In the genomic region with DNA sequence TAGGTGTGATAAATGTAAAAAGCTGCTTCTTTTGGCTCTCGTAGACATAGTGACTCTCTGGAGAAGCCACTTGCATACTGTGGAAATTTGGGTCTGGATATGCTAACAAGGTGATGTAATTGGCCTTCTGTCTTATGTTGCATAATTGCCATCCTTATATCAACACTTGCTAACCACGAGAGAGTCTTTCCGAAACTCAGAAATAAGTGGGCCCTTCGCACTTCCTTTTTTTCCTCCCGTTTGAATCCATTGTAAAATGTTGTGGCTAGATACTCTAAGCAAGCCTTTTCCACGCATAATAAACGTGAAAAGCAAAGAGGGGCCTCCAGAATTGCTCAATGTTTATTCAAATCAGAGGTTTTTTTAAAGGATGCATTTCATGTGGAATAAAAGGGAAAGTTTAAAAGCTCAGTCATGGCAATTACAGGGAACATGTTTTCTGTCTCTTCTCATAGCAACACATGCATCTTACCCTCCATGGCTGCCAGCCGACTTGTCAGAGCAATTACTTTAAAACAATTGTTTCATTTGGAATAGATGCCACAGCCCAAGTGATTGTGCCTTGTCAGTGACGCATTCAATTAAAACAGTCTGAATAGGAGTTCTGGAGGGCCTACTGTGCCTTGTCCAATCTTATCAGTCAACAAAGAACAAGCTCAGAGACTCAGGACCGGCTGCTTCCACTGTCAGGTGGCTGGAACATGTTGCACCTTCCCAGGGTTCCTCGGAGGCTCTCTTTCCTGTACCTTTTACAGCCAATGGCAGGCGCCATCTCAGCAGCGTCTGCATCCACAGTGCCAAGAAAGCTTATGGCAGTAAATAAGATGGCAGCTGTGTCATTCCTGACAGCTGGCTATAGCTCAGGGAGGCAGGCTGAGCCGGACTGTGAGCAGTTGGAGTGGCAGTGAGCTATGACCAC, we compare ENCODE assay signal across 9 mouse cellular contexts.
DNase-seq lines count a peak whose midpoint lies in the region; ATAC-seq and TF ChIP-seq lines count a peak whose summit lies in the region.
"Had no signal": no experiment of that assay in that cellular context is flagged by ENCODE, and none has a peak within 500 bp of the region (broad histone marks: within the 10 kb centered on the region; RNA-seq: fewer than 3 reads in every experiment).

No protein-coding gene starts in this region.

- H3K27me3 ChIP-seq in forebrain, embryonic 14.5 days (replicated peaks; ENCODE audit: control insufficient read depth, insufficient read depth, low read length): no peaks in the 10 kb centered on the region
- no peaks in the 10 kb centered on the region for H3K27me3 ChIP-seq in midbrain, embryonic 10.5 days (ENCODE audit: low read depth, poor library complexity, severe bottlenecking)
- H3K27me3 ChIP-seq in heart, adult 2 months (ENCODE audit: control insufficient read depth, insufficient read depth, low read length): no peaks in the 10 kb centered on the region
- H3K27me3 ChIP-seq in liver, embryonic 11.5 days (replicated peaks; ENCODE audit: control insufficient read depth, insufficient read depth, low read length): no peaks in the 10 kb centered on the region
- H3K27me3 ChIP-seq: limb, embryonic 15.5 days had no signal

- no peak overlapping the region for H3K4me3 ChIP-seq in forebrain, embryonic 14.5 days (ENCODE audit: low read depth, low read length)
- no peak overlapping the region for H3K4me3 ChIP-seq in midbrain, embryonic 10.5 days
- H3K4me3 ChIP-seq in heart, adult 2 months: no peak overlapping the region
- H3K4me3 ChIP-seq in liver, embryonic 11.5 days (ENCODE audit: low read depth, low read length): no peak overlapping the region
- H3K4me3 ChIP-seq: limb, embryonic 15.5 days had no signal

- WGBS in forebrain, embryonic 14.5 days: 4% methylated on average over 14 of the region's 14 CpGs
- WGBS in midbrain, embryonic 10.5 days: 56% methylated on average over 14 of the region's 14 CpGs
- WGBS in heart, adult 2 months: 55% methylated on average over 14 of the region's 14 CpGs
- WGBS in liver, embryonic 11.5 days: 68% methylated on average over 14 of the region's 14 CpGs

- intact Hi-C loops in heart, adult 2 months (cut with DNase I): no loop called here

- H3K9me3 ChIP-seq in forebrain, embryonic 14.5 days (replicated peaks; ENCODE audit: control insufficient read depth, low read length): no peaks in the 10 kb centered on the region
- no peaks in the 10 kb centered on the region for H3K9me3 ChIP-seq in midbrain, embryonic 10.5 days (replicated peaks)
- H3K9me3 ChIP-seq in liver, embryonic 11.5 days (ENCODE audit: control insufficient read depth, low read length): no peaks in the 10 kb centered on the region
- H3K9me3 ChIP-seq: limb, embryonic 15.5 days had no signal

- TF ChIP-seq EP300 in heart, adult 2 months (IDR thresholded peaks at IDR 0.05; ENCODE audit: insufficient read depth, low read depth, low read length): no peak

- peaks cover 7% of the 10 kb centered on the region; the same call in 1 of the 2 replicates for H3K4me1 ChIP-seq in forebrain, embryonic 14.5 days (ENCODE audit: control insufficient read depth, insufficient read depth, low read length)
- H3K4me1 ChIP-seq in midbrain, embryonic 10.5 days: peaks cover 12% of the 10 kb centered on the region
- H3K4me1 ChIP-seq in heart, adult 2 months (ENCODE audit: control insufficient read depth, insufficient read depth, low read length): no peaks in the 10 kb centered on the region
- H3K4me1 ChIP-seq in liver, embryonic 11.5 days (replicated peaks; ENCODE audit: control insufficient read depth, insufficient read depth, low read length): no peaks in the 10 kb centered on the region
- H3K4me1 ChIP-seq: limb, embryonic 15.5 days had no signal

- peak overlapping the region; percentile 26 for H3K4me2 ChIP-seq in forebrain, embryonic 14.5 days (ENCODE audit: low read length)
- no peak overlapping the region for H3K4me2 ChIP-seq in liver, embryonic 11.5 days
- H3K4me2 ChIP-seq: limb, embryonic 15.5 days had no signal

- no peak for TF ChIP-seq POLR2A in heart, adult 2 months (IDR thresholded peaks at IDR 0.05; ENCODE audit: insufficient read depth, low read depth, low read length)

- H3K79me2 ChIP-seq in heart, adult 2 months (replicated peaks; ENCODE audit: control insufficient read depth, insufficient read depth, low read length): no peaks in the 10 kb centered on the region

- peak overlapping the region; percentile 75 for H3K27ac ChIP-seq in forebrain, embryonic 14.5 days (ENCODE audit: low read depth, low read length)
- H3K27ac ChIP-seq in midbrain, embryonic 10.5 days (replicated peaks): no peak overlapping the region; the same call in 1 of the 2 replicates
- no peak overlapping the region for H3K27ac ChIP-seq in heart, adult 2 months
- H3K27ac ChIP-seq in liver, embryonic 11.5 days (ENCODE audit: low read depth, low read length): no peak overlapping the region
- H3K27ac ChIP-seq: limb, embryonic 15.5 days had no signal

- H3K36me3 ChIP-seq in forebrain, embryonic 14.5 days (ENCODE audit: control insufficient read depth, insufficient read depth, low read length): no peaks in the 10 kb centered on the region
- H3K36me3 ChIP-seq in midbrain, embryonic 10.5 days: no peaks in the 10 kb centered on the region
- H3K36me3 ChIP-seq in heart, adult 2 months (ENCODE audit: control insufficient read depth, insufficient read depth, low read length): no peaks in the 10 kb centered on the region
- H3K36me3 ChIP-seq in liver, embryonic 11.5 days (ENCODE audit: control insufficient read depth, insufficient read depth, low read length): no peaks in the 10 kb centered on the region
- H3K36me3 ChIP-seq: limb, embryonic 15.5 days had no signal

- TF ChIP-seq CTCF in heart, adult 2 months (IDR thresholded peaks at IDR 0.05): no peak

- ATAC-seq in forebrain, embryonic 14.5 days: peak; percentile 92
- ATAC-seq in liver, embryonic 11.5 days (replicated peaks; ENCODE audit: low FRiP score): no peak

- peak; percentile 3 for DNase-seq in 416B (ENCODE audit: low read depth)
- peak; percentile 74 for DNase-seq in brain, embryonic 18.5 days (ENCODE audit: low read depth, low spot score)
- peak; percentile 95 for DNase-seq in forebrain, embryonic 14.5 days (ENCODE audit: low spot score)
- DNase-seq in midbrain, embryonic 10.5 days (ENCODE audit: low spot score): peak; percentile 23
- DNase-seq in adrenal gland, postnatal 25 days: no peak
- no peak for DNase-seq in spleen, postnatal 36 days (ENCODE audit: low spot score in 2 of 2)
- no peak for DNase-seq in heart, adult 2 months
- DNase-seq in liver, embryonic 11.5 days (ENCODE audit: low spot score): no peak

- no peak overlapping the region; the same call in 1 of the 2 replicates for H3K9ac ChIP-seq in forebrain, embryonic 14.5 days (ENCODE audit: low read length)
- no peak overlapping the region for H3K9ac ChIP-seq in heart, adult 2 months (ENCODE audit: low read depth, low read length)
- H3K9ac ChIP-seq in liver, embryonic 11.5 days (ENCODE audit: low read depth, low read length): no peak overlapping the region
- H3K9ac ChIP-seq: limb, embryonic 15.5 days had no signal

Comparison
In these comparisons a context has a peak if more than half of its experiments do, and no peak if none do; other contexts are left out.
1. DNase-seq: peak in 416B (single experiment), brain, embryonic 18.5 days (single experiment), forebrain, embryonic 14.5 days (single experiment) and midbrain, embryonic 10.5 days (single experiment); none in adrenal gland, postnatal 25 days (single experiment), spleen, postnatal 36 days (0 of 2), heart, adult 2 months (0 of 2) and liver, embryonic 11.5 days (single experiment).